Mouse (Mus musculus) ovary, adult 18-20 months (tissue): Measurements from ENCODE around the gene Cdcp2.

ENCODE experiments used
- DNase-seq: peaks from one replicate; pipeline ENCODE4 v3.0.0; 2022; ENCODE audit warnings: low spot score, mixed read lengths

Cdcp2 gene

DNA sequence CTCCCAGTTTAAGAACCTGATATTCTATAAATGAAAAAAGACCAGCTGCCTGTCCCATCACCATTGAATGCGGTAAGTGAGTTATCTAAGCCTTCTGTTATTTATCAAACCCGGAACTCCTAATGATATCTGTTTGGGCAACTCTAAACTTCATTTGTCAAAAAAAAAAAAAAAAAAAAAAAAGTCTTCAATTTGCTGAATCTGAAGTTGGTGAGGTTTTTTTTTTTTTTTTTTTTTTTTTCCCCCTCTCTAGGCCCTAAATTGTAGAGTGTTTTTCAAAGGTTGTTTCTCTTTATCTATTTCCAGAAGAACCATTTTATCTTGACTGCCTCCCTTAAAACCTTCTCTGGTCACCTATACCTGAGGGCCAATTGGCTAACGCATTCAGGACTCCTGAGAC lies 38.2 kb downstream of the Cdcp2 start:
- no peak for DNase-seq

- no peak for DNase-seq
These were observed 39.0 kb downstream of the Cdcp2 start for GRCm38 (mm10) chr4:107135663-107136062.

DNA sequence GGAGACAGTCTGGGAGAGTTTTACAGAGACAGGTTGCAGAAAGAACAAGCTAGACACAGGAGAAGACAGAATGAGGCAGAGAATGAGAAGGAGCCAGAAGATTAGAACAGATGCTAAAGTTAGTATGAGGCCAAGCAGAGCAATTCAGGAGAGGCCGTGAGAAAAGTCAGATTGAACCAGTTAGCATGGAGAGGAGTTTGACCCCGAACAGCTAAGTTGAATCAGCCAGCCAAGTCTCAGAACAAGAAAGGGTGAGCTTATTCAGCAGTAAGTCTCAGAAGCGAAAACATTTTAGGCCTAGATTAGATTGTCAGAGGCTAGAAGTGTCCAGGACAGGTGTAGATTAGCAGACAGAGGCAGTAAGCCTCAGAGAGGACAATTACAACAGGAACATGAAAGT lies 39.8 kb downstream of the Cdcp2 start:
- no peak for DNase-seq

- DNase-seq = no peak
These were observed 42.5 kb downstream of the Cdcp2 start for GRCm38 (mm10) chr4:107138948-107139835.

GRCm38 (mm10) chr4:107139836-107140631 lies 43.3 kb downstream of the Cdcp2 start:
- no peak for DNase-seq

DNA sequence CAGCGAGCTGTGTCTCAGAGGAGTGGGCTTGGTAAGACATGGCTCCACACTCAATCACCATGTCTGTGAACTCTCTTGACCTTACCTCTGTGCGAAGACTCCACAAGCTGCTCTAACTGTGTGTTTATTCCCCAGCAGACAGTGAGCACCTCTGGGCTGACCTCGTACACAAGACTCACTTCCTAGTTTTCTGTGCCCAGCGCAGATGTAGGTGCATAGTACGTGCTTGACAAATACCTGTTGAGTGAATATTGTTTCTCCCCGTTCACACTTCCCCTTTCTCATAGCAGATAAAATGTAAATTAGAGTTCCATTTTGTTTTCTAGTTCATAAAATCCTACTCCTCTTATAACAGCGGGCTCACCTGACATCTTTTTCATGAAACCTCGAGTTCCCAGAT lies 46.8 kb downstream of the Cdcp2 start:
- DNase-seq = no peak

- DNase-seq = no peak
These were observed 54.3 kb downstream of the Cdcp2 start for GRCm38 (mm10) chr4:107150991-107151390.

DNA sequence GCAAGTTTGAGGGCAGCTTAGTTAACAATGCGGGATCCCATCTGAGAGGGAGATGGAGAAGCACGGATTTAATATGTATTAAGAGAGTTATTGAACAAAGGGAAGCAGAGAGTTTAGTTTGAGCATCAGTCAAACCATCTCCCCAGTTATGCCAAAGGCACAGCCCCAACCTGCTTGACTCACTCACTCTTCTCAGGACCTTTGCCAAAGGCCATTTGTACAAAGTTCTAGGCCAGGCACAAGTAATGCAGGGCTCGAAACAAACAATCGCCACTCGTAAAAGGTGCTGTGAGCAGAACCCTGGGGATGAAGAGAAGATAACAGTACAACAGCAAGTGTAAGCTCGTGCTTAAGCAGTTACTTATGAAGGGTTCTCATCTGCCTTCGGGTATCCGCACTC lies 55.9 kb downstream of the Cdcp2 start:
- no peak for DNase-seq

DNA sequence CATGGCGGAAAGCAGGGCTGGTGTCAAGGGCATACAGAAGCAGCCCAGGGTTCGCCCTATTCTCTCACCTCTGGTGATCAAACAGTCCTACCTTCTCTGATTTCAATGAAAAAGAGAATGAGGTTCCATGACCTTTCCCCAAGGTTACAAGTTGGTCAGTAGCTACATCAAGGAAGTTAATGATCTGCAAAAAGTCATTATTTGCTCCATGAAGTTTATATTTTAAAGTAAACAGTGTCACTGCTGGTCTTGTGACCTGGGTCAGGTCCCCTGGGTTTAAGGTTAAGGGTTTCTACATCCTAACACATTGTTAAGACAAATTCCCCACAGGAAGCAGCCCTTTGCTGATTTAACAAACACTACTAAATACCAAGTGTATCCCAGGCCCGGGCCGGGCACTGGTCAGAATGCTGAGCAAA lies 60.3 kb downstream of the Cdcp2 start:
- DNase-seq = no peak

- DNase-seq = no peak
These were observed 62.6 kb downstream of the Cdcp2 start for GRCm38 (mm10) chr4:107159166-107159773.

GRCm38 (mm10) chr4:107160181-107160580 lies 63.5 kb downstream of the Cdcp2 start:
- no peak for DNase-seq
